Mouse (Mus musculus) stomach, postnatal 0 days (tissue): ENCODE results near the gene Sh2d6. TPM values are rescaled to one million over a fixed set of nuclear protein-coding genes. Genes with fewer than 3 reads are reported as not detected.

ENCODE experiments used
- ATAC-seq: fragments of 200-750 bp; cut with Nextera tagmentation; 2 replicates; pipeline ENCODE4 v1.8.0; 2017; ENCODE audit not compliant: low FRiP score, low TSS enrichment
- DNase-seq: peaks from one replicate; pipeline ENCODE4 v3.0.0-alpha.2; 2016; ENCODE audit warnings: low spot score
- H3K27ac ChIP-seq: fragments of 300-500 bp; sonication (generic); replicated peaks from 2 replicates; pipeline ENCODE4 v1.5.1; 2014; ENCODE audit warnings: mild to moderate bottlenecking, control low read depth
- H3K27me3 ChIP-seq: fragments of 300-500 bp; sonication (generic); 2 replicates; pipeline ENCODE4 v1.6.1; 2014; ENCODE audit warnings: low read length; ENCODE audit not compliant: control insufficient read depth, insufficient read depth
- H3K36me3 ChIP-seq: fragments of 300-500 bp; sonication (generic); 2 replicates; pipeline ENCODE4 v1.6.1; 2014; ENCODE audit warnings: low read length, mixed read lengths; ENCODE audit not compliant: control insufficient read depth, insufficient read depth
- H3K4me1 ChIP-seq: fragments of 300-500 bp; sonication (generic); replicated peaks from 2 replicates; pipeline ENCODE4 v1.6.1; 2014; ENCODE audit warnings: antibody characterized with exemption; ENCODE audit not compliant: control insufficient read depth, insufficient read depth
- H3K4me2 ChIP-seq: fragments of 300-500 bp; sonication (generic); replicated peaks from 2 replicates; pipeline ENCODE4 v1.6.1; 2014; ENCODE audit warnings: low read depth, mild to moderate bottlenecking, control low read depth, moderate library complexity
- H3K4me3 ChIP-seq: fragments of 300-500 bp; sonication (generic); 2 replicates; pipeline ENCODE4 v1.5.1; 2014; ENCODE audit warnings: low read depth, low read length, control low read depth
- H3K9ac ChIP-seq: fragments of 300-500 bp; sonication (generic); 2 replicates; pipeline ENCODE4 v1.6.1; 2014; ENCODE audit warnings: mild to moderate bottlenecking, low read length, control low read depth, mixed read lengths
- H3K9me3 ChIP-seq: fragments of 300-500 bp; sonication (generic); 2 replicates; pipeline ENCODE4 v1.6.1; 2016; ENCODE audit warnings: low read length; ENCODE audit not compliant: control insufficient read depth
- CTCF ChIP-seq: IDR thresholded peaks from 2 replicates; pipeline ENCODE4 v1.5.1; 2016; ENCODE audit warnings: antibody characterized with exemption, low read depth, mild to moderate bottlenecking, moderate library complexity
- EP300 ChIP-seq: optimal IDR thresholded peaks from 2 replicates; pipeline ENCODE3; 2016; ENCODE audit warnings: antibody characterized with exemption
- WGBS: fragments of 180-500 bp; shearing (Covaris S2); extraction: QIAGEN DNeasy Blood & Tissue Kit; methylation state at CpG from one replicate; pipeline ENCODE4 v1.1.7; 2014; 5-methylcytosine and 5-hydroxymethylcytosine counted together
- polyA plus RNA-seq: library from polyadenylated mRNA; unstranded; fragments of >200 nt; fragmentation: Nextera tagmentation; extraction: Ambion mirVana; gene quantifications from 2 replicates; pipeline ENCODE4 v1.2.1, GENCODE M21; 2015

Gene Sh2d6
- polyA plus RNA-seq, 1 experiment from 2014 or later, result 0.21 TPM

GRCm38 (mm10) chr6:72503939-72504338 lies 17.6 kb downstream of the Sh2d6 start:
- 71% methylated on average over 2 of the region's 2 CpGs for WGBS
- ATAC-seq, result peak; percentile 77

GRCm38 (mm10) chr6:72503309-72503708 lies 18.2 kb downstream of the Sh2d6 start:
- DNase-seq, result no peak
- Histone ChIP-seq H3K27ac (no peak overlapping the region), H3K4me2 (no peak overlapping the region), H3K27me3 (no peaks in the 10 kb centered on the region), H3K4me1 (no peaks in the 10 kb centered on the region), H3K9ac (no peak overlapping the region), H3K4me3 (no peak overlapping the region), H3K36me3 (no peaks in the 10 kb centered on the region), H3K9me3 (no peaks in the 10 kb centered on the region)
- TF ChIP-seq EP300 (no peak), CTCF (no peak)
- ATAC-seq, result peak; percentile 41

More at GRCm38 (mm10) chr6:72503939-72504338, 17.6 kb downstream of the Sh2d6 start:
- Histone ChIP-seq H3K36me3 (no peaks in the 10 kb centered on the region), H3K27me3 (no peaks in the 10 kb centered on the region), H3K4me3 (no peak overlapping the region), H3K27ac (no peak overlapping the region), H3K4me2 (no peak overlapping the region), H3K9ac (no peak overlapping the region), H3K4me1 (no peaks in the 10 kb centered on the region), H3K9me3 (no peaks in the 10 kb centered on the region)
- peak; percentile 81 for DNase-seq
- TF ChIP-seq CTCF, result no peak
- no peak for TF ChIP-seq EP300

DNA sequence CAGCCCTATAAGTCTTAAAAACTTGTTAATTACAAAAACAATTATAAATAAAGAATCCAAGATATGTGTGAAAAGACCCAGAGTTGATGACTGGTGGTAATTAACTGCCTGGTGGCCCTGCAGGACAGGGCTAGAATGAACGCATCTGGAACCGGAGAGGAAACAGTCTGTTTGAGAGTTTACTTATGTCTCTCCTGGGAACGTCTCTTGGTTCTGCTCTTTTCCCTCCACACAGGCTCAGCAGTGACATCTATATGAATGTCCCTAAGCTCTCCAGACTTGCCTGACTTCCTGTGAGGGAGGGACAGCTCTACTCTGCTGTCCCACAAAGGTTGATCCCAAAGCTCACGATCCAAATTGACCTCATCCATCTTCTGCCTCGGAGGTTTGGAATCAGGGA lies 22.6 kb downstream of the Sh2d6 start:
- DNase-seq, result no peak
- Histone ChIP-seq H3K9me3 (no peaks in the 10 kb centered on the region), H3K27me3 (no peaks in the 10 kb centered on the region), H3K36me3 (no peaks in the 10 kb centered on the region), H3K9ac (no peak overlapping the region), H3K4me1 (no peaks in the 10 kb centered on the region), H3K27ac (no peak overlapping the region), H3K4me2 (no peak overlapping the region), H3K4me3 (no peak overlapping the region)
- ATAC-seq, result no peak
- TF ChIP-seq CTCF (no peak), EP300 (no peak)
- WGBS, result 32% methylated on average over 5 of the region's 5 CpGs

DNA sequence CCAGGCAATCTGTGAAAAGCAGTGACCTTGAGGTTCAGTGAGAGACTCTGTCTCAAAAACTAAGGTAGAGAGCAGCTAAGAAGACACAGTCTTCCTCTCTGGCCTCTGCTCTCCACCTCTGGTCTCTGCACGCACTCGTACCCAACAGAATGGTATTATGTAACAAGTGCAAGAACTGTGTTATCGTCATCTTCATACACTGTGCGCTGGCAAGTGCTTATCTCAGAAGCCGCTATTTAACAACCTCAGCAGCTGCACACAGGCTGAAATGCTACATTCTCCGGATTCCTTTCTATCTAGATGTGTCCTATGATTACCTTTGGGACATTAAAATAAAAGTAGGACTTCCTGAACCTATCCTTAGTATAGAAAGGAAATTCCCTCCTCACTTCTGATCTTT lies 28.6 kb downstream of the Sh2d6 start:
- ATAC-seq (no peak), DNase-seq (no peak)
- Histone ChIP-seq H3K4me1 (no peaks in the 10 kb centered on the region), H3K27ac (no peak overlapping the region), H3K4me2 (no peak overlapping the region), H3K9ac (no peak overlapping the region), H3K36me3 (no peaks in the 10 kb centered on the region), H3K27me3 (no peaks in the 10 kb centered on the region), H3K4me3 (no peak overlapping the region), H3K9me3 (no peaks in the 10 kb centered on the region)
- TF ChIP-seq CTCF (no peak), EP300 (no peak)
- WGBS, result 35% methylated on average over 6 of the region's 6 CpGs

GRCm38 (mm10) chr6:72491151-72491550 lies 30.4 kb downstream of the Sh2d6 start:
- DNase-seq (no peak), ATAC-seq (no peak)
- TF ChIP-seq EP300, result no peak
- TF ChIP-seq CTCF, result no peak
- 43% methylated on average over 3 of the region's 3 CpGs for WGBS
- H3K4me3 ChIP-seq, result no peak overlapping the region
- no peaks in the 10 kb centered on the region for H3K4me1 ChIP-seq
- no peaks in the 10 kb centered on the region for H3K9me3 ChIP-seq
- H3K9ac ChIP-seq, result no peak overlapping the region
- no peaks in the 10 kb centered on the region for H3K27me3 ChIP-seq
- no peak overlapping the region for H3K27ac ChIP-seq
- H3K4me2 ChIP-seq, result no peak overlapping the region
- H3K36me3 ChIP-seq, result no peaks in the 10 kb centered on the region

GRCm38 (mm10) chr6:72489534-72489933 lies 32.0 kb downstream of the Sh2d6 start:
- Histone ChIP-seq H3K27ac (no peak overlapping the region), H3K4me3 (no peak overlapping the region), H3K9ac (no peak overlapping the region), H3K36me3 (no peaks in the 10 kb centered on the region), H3K4me1 (no peaks in the 10 kb centered on the region), H3K9me3 (no peaks in the 10 kb centered on the region), H3K4me2 (no peak overlapping the region), H3K27me3 (no peaks in the 10 kb centered on the region)
- ATAC-seq, result no peak
- DNase-seq, result no peak
- TF ChIP-seq CTCF, result no peak
- no peak for TF ChIP-seq EP300
